Mouse (Mus musculus): ENCODE results near the gene Isca2.

DNA sequence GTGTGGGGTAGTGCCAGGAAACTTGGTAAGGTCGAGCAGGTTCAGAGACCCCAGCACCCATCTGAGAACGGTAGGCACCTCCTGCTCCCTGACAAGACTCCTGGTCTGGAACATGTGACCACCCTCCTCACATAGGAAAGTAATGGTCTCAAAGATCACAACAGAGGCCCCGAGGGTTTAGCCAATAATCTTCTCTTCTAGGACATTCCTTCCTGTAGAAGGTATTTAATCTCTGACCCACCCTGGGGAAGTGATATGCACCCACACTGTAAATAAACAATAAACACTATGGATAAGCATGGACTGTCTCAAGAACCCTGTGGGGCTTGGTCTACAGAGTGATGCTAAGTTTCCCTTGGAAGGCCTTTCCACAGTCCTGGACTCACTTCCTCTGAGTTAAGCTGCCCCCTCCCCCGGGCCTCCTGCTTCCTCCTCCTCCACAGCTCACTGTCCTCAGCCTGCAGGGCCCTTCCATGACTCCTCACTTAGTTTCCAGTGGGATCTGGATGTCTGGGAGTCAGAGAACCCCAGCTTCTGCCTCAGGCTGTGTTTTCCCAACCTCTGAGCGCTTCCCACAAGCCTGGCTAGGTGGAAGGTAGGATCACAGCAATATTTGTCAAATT, 6.8 kb upstream of the Isca2 start:
- TF ChIP-seq POLR2A (IDR thresholded peaks at IDR 0.05; ENCODE audit: low read depth, low read length) (no peak), CTCF (IDR thresholded peaks at IDR 0.05; ENCODE audit: extremely low read depth, insufficient read length, insufficient replicate concordance, low read depth, low read length) (no peak)

Measured in small intestine, adult 2 months (tissue).